Mouse (Mus musculus): ENCODE results near the gene Atp5c1.
A peak's percentile ranks its signal among the peaks of the same experiment; 100 is the strongest.

Gene Atp5c1

DNA sequence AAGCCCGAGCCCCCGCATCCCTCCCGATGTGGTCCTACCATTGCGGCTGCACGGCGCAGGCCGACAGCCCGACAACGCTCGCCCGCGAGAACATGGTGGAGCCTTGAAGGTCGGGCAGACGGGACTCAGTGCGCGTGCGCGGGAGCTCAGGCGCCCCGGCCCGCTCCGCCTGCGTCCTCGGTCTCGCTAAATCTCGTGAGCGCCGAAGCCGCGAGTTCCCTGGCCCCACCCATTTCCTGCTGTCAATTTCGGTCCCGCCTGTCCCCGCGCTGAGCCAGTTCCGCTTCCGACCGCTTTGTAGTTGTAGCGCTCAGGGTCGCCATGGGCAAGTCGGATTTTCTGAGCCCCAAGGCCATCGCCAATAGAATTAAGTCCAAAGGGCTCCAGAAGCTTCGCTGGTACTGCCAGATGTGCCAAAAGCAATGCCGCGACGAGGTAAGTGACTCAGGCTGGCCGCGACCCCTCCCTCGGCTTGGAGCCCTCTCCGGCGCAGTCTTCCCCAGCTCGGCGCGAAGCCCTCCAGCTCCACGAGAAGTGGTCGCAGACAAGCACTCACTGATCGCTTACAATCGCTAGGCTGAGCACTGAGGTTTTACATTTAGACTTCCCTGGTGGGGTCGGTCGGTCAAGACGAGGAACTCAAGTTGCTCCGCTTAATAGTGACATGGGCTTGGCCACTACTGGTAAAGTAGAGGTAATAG is at the start of gene Atp5c1, which contains the start of gene Kin:
Atp5c1 (minus strand) TSS at position 201 of the 701 bp plus-strand sequence.
Kin (plus strand) TSS at position 284 of the 701 bp plus-strand sequence.
- peak; percentile 99 for DNase-seq (ENCODE audit: low read depth, low spot score)
- Histone ChIP-seq H3K27me3 (ENCODE audit: control insufficient read depth, insufficient read depth, low read length, poor library complexity, severe bottlenecking) (no peaks in the 10 kb centered on the region), H3K36me3 (ENCODE audit: control insufficient read depth, insufficient read depth, low read length, poor library complexity, severe bottlenecking) (peaks cover 1% of the 10 kb centered on the region; the same call in 1 of the 2 replicates)

- H3K27me3 ChIP-seq (ENCODE audit: control insufficient read depth, insufficient read depth, low read length, poor library complexity, severe bottlenecking), result no peaks in the 10 kb centered on the region
- no peaks in the 10 kb centered on the region for H3K36me3 ChIP-seq (ENCODE audit: control insufficient read depth, insufficient read depth, low read length, poor library complexity, severe bottlenecking)
- DNase-seq (ENCODE audit: low read depth, low spot score), result no peak
Observed at GRCm38 (mm10) chr2:10128571-10128970, 48.3 kb upstream of the Atp5c1 start.

- DNase-seq (ENCODE audit: low read depth, low spot score), result no peak
- Histone ChIP-seq H3K36me3 (ENCODE audit: control insufficient read depth, insufficient read depth, low read length, poor library complexity, severe bottlenecking) (no peaks in the 10 kb centered on the region), H3K27me3 (ENCODE audit: control insufficient read depth, insufficient read depth, low read length, poor library complexity, severe bottlenecking) (no peaks in the 10 kb centered on the region; the same call in 1 of the 2 replicates)
Observed at GRCm38 (mm10) chr2:10127471-10127870, 47.2 kb upstream of the Atp5c1 start.

- Histone ChIP-seq H3K27me3 (ENCODE audit: control insufficient read depth, insufficient read depth, low read length, poor library complexity, severe bottlenecking) (no peaks in the 10 kb centered on the region; the same call in 1 of the 2 replicates), H3K36me3 (ENCODE audit: control insufficient read depth, insufficient read depth, low read length, poor library complexity, severe bottlenecking) (no peaks in the 10 kb centered on the region)
- no peak for DNase-seq (ENCODE audit: low read depth, low spot score)
Observed at GRCm38 (mm10) chr2:10126122-10126521, 45.8 kb upstream of the Atp5c1 start.

DNA sequence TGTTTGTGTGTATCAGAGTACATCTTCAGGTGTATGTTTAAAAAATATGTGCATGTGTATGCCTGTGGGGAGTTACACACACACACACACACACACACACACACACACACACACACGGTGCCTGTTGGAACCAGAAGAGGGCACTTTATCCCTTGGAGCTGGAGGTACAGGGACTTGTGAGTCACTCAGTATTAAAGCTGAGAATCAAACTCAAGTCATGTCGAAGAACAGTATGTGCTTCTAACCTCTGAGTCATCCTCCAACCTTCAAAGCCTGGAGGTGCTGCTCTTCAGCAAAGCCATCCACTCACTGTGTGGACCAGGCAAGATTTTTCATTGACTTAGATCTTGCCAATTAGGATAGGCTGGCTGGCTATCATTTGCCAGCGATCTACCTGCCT is 41.5 kb upstream of the Atp5c1 start:
- no peak for DNase-seq (ENCODE audit: low read depth, low spot score)
- H3K27me3 ChIP-seq (ENCODE audit: control insufficient read depth, insufficient read depth, low read length, poor library complexity, severe bottlenecking), result no peaks in the 10 kb centered on the region; the same call in 1 of the 2 replicates
- H3K36me3 ChIP-seq (ENCODE audit: control insufficient read depth, insufficient read depth, low read length, poor library complexity, severe bottlenecking), result no peaks in the 10 kb centered on the region

- H3K36me3 ChIP-seq (ENCODE audit: control insufficient read depth, insufficient read depth, low read length, poor library complexity, severe bottlenecking), result no peaks in the 10 kb centered on the region
- DNase-seq (ENCODE audit: low read depth, low spot score), result no peak
- H3K27me3 ChIP-seq (ENCODE audit: control insufficient read depth, insufficient read depth, low read length, poor library complexity, severe bottlenecking), result no peaks in the 10 kb centered on the region; the same call in 1 of the 2 replicates
Observed at GRCm38 (mm10) chr2:10119276-10119675, 39.0 kb upstream of the Atp5c1 start.

- no peaks in the 10 kb centered on the region for H3K36me3 ChIP-seq (ENCODE audit: control insufficient read depth, insufficient read depth, low read length, poor library complexity, severe bottlenecking)
- no peak for DNase-seq (ENCODE audit: low read depth, low spot score)
- no peaks in the 10 kb centered on the region; the same call in 1 of the 2 replicates for H3K27me3 ChIP-seq (ENCODE audit: control insufficient read depth, insufficient read depth, low read length, poor library complexity, severe bottlenecking)
Observed at GRCm38 (mm10) chr2:10118751-10119150, 38.4 kb upstream of the Atp5c1 start.

GRCm38 (mm10) chr2:10108535-10109189 is 28.4 kb upstream of the Atp5c1 start:
- Histone ChIP-seq H3K36me3 (ENCODE audit: control insufficient read depth, insufficient read depth, low read length, poor library complexity, severe bottlenecking) (no peaks in the 10 kb centered on the region), H3K27me3 (ENCODE audit: control insufficient read depth, insufficient read depth, low read length, poor library complexity, severe bottlenecking) (no peaks in the 10 kb centered on the region)
- no peak for DNase-seq (ENCODE audit: low read depth, low spot score)

GRCm38 (mm10) chr2:10101180-10101579 is 20.9 kb upstream of the Atp5c1 start:
- peak; percentile 73 for DNase-seq (ENCODE audit: low read depth, low spot score)
- Histone ChIP-seq H3K36me3 (ENCODE audit: control insufficient read depth, insufficient read depth, low read length, poor library complexity, severe bottlenecking) (no peaks in the 10 kb centered on the region), H3K27me3 (ENCODE audit: control insufficient read depth, insufficient read depth, low read length, poor library complexity, severe bottlenecking) (no peaks in the 10 kb centered on the region)

- Histone ChIP-seq H3K36me3 (ENCODE audit: control insufficient read depth, insufficient read depth, low read length, poor library complexity, severe bottlenecking) (no peaks in the 10 kb centered on the region), H3K27me3 (ENCODE audit: control insufficient read depth, insufficient read depth, low read length, poor library complexity, severe bottlenecking) (no peaks in the 10 kb centered on the region)
- DNase-seq (ENCODE audit: low read depth, low spot score), result no peak
Observed at GRCm38 (mm10) chr2:10100471-10100870, 20.2 kb upstream of the Atp5c1 start.

- DNase-seq (ENCODE audit: low read depth, low spot score), result peak; percentile 66
- H3K27me3 ChIP-seq (ENCODE audit: control insufficient read depth, insufficient read depth, low read length, poor library complexity, severe bottlenecking), result no peaks in the 10 kb centered on the region
- no peaks in the 10 kb centered on the region for H3K36me3 ChIP-seq (ENCODE audit: control insufficient read depth, insufficient read depth, low read length, poor library complexity, severe bottlenecking)
Observed at GRCm38 (mm10) chr2:10098598-10099215, 18.4 kb upstream of the Atp5c1 start.

- Histone ChIP-seq H3K36me3 (ENCODE audit: control insufficient read depth, insufficient read depth, low read length, poor library complexity, severe bottlenecking) (peaks cover 8% of the 10 kb centered on the region), H3K27me3 (ENCODE audit: control insufficient read depth, insufficient read depth, low read length, poor library complexity, severe bottlenecking) (no peaks in the 10 kb centered on the region)
- no peak for DNase-seq (ENCODE audit: low read depth, low spot score)
Observed at GRCm38 (mm10) chr2:10094327-10095100, 14.2 kb upstream of the Atp5c1 start.

GRCm38 (mm10) chr2:10087256-10087850 is 7.0 kb upstream of the Atp5c1 start:
- Histone ChIP-seq H3K27me3 (ENCODE audit: control insufficient read depth, insufficient read depth, low read length, poor library complexity, severe bottlenecking) (no peaks in the 10 kb centered on the region), H3K36me3 (ENCODE audit: control insufficient read depth, insufficient read depth, low read length, poor library complexity, severe bottlenecking) (peaks cover 15% of the 10 kb centered on the region)
- DNase-seq (ENCODE audit: low read depth, low spot score), result no peak

GRCm38 (mm10) chr2:10082737-10083136 is 2.4 kb upstream of the Atp5c1 start:
- H3K36me3 ChIP-seq (ENCODE audit: control insufficient read depth, insufficient read depth, low read length, poor library complexity, severe bottlenecking), result peaks cover 1% of the 10 kb centered on the region; the same call in 1 of the 2 replicates
- DNase-seq (ENCODE audit: low read depth, low spot score), result peak; percentile 22
- no peaks in the 10 kb centered on the region for H3K27me3 ChIP-seq (ENCODE audit: control insufficient read depth, insufficient read depth, low read length, poor library complexity, severe bottlenecking)
